Mouse (Mus musculus): Measurements from ENCODE around the gene Tufm.

DNA sequence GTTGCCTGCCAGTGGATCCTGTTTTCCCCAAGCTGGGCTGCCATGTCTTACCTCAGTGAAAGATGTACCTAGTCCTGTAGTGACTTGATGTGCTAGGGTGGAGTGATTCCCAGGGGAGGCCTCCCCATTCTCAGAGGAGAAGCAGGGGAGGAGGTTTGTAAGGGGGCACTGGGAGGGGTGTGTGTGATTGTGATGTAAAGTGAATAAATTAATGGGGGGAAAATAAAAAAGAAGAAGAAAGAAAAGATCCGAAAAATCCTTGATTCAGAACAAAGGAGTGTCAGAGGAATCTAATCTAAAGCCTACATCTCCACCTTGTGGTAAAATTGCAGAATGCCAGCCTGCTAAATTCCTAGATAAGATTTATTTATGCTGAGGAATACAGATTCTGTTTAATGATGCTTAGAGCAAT is 41.0 kb downstream of the Tufm start:
- TF ChIP-seq POLR2A (IDR thresholded peaks at IDR 0.05; ENCODE audit: borderline replicate concordance, insufficient read depth, low read length) (no peak), CTCF (IDR thresholded peaks at IDR 0.05; ENCODE audit: borderline replicate concordance, insufficient read depth, low read depth, low read length) (peak; percentile 51; the same call in 1 of the 2 replicates)

Measured in cerebellum, adult 2 months (tissue).